ENCODE assay signal across 13 mouse cellular contexts in the genomic region with DNA sequence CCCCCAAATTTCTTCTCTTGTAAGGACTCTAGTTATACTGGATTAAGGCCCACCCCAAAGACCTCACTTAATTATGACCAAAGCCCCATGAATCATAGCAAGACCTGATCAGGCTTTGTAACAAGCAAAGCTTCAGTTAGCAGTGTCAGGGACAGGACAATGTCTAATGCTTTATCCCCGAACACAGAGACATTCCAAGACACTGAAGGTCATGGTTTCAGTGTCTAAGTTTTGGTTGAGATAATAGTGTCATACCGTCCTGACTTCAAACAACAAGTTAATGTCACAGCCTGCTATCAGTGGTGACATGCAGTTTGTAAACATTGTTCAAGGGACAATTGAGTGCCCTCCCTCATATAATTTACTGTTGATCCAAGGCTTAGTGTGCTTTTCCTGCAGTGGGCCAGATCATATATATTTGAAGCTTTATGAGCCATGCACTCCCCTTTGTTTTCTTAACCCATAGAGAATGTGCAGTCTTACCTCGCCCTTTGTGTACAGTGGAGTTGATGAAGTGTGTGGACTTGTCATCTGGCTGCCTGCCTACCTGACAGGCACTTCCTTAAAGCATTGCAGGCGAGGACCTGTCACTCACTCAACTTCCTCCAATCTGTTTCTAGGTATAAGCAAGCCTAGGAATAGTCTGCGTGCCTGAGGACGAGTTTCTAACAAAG.
A peak's percentile ranks its signal among the peaks of the same experiment; 100 is the strongest.
DNase-seq lines count a peak whose midpoint lies in the region; ATAC-seq and TF ChIP-seq lines count a peak whose summit lies in the region.
"Had no signal": no experiment of that assay in that cellular context is flagged by ENCODE, and none has a peak within 500 bp of the region (broad histone marks: within the 10 kb centered on the region; RNA-seq: fewer than 3 reads in every experiment).

No protein-coding gene starts in this region.

- H3K27ac ChIP-seq in heart, embryonic 12.5 days (ENCODE audit: poor library complexity, severe bottlenecking) = peak overlapping the region; percentile 1
- H3K27ac ChIP-seq in midbrain, embryonic 10.5 days (replicated peaks) = 0 out of 2 replicates have a peak overlapping the region, but pooled peaks have one; percentile 38
- no peak overlapping the region for H3K27ac ChIP-seq in midbrain, embryonic 16.5 days (ENCODE audit: low read length)
- H3K27ac ChIP-seq in embryonic fibroblast, embryonic 13.5 days (ENCODE audit: insufficient read depth, low read length) = peak overlapping the region; percentile 43; the same call in 1 of the 2 replicates
- peak overlapping the region; percentile 21; the same call in 1 of the 2 replicates for H3K27ac ChIP-seq in stomach, embryonic 16.5 days (ENCODE audit: low read length)
- H3K27ac ChIP-seq: hindbrain, embryonic 15.5 days; midbrain, embryonic 12.5 days had no signal

- no peak overlapping the region for H3K4me3 ChIP-seq in heart, embryonic 12.5 days
- H3K4me3 ChIP-seq in midbrain, embryonic 10.5 days = no peak overlapping the region
- H3K4me3 ChIP-seq in midbrain, embryonic 16.5 days (ENCODE audit: low read depth, low read length) = no peak overlapping the region
- no peak overlapping the region for H3K4me3 ChIP-seq in embryonic fibroblast, embryonic 13.5 days (ENCODE audit: insufficient read depth, low read length)
- no peak overlapping the region for H3K4me3 ChIP-seq in stomach, embryonic 16.5 days (replicated peaks; ENCODE audit: low read length)
- H3K4me3 ChIP-seq: hindbrain, embryonic 15.5 days; midbrain, embryonic 12.5 days had no signal

- 21% methylated on average over 6 of the region's 6 CpGs for WGBS in heart, embryonic 12.5 days
- WGBS in midbrain, embryonic 10.5 days = 65% methylated on average over 6 of the region's 6 CpGs
- WGBS in midbrain, embryonic 16.5 days = 51% methylated on average over 6 of the region's 6 CpGs
- 31% methylated on average over 6 of the region's 6 CpGs for WGBS in stomach, embryonic 16.5 days

- H3K9me3 ChIP-seq in heart, embryonic 12.5 days (replicated peaks) = no peaks in the 10 kb centered on the region
- H3K9me3 ChIP-seq in midbrain, embryonic 10.5 days (replicated peaks) = no peaks in the 10 kb centered on the region
- H3K9me3 ChIP-seq in midbrain, embryonic 16.5 days (replicated peaks; ENCODE audit: control insufficient read depth, low read length, poor library complexity, severe bottlenecking) = no peaks in the 10 kb centered on the region
- H3K9me3 ChIP-seq in stomach, embryonic 16.5 days (replicated peaks; ENCODE audit: control insufficient read depth, low read length) = no peaks in the 10 kb centered on the region
- H3K9me3 ChIP-seq: hindbrain, embryonic 15.5 days; midbrain, embryonic 12.5 days had no signal

- H3K36me3 ChIP-seq in heart, embryonic 12.5 days = no peaks in the 10 kb centered on the region
- H3K36me3 ChIP-seq in midbrain, embryonic 10.5 days = no peaks in the 10 kb centered on the region
- H3K36me3 ChIP-seq in midbrain, embryonic 16.5 days (ENCODE audit: control insufficient read depth, insufficient read depth, low read length) = no peaks in the 10 kb centered on the region
- no peaks in the 10 kb centered on the region for H3K36me3 ChIP-seq in stomach, embryonic 16.5 days (ENCODE audit: control insufficient read depth, insufficient read depth, low read length)
- H3K36me3 ChIP-seq: hindbrain, embryonic 15.5 days; midbrain, embryonic 12.5 days had no signal

- DNase-seq in heart, postnatal 4 days = no peak
- DNase-seq in midbrain, embryonic 10.5 days (ENCODE audit: low spot score) = no peak
- no peak for DNase-seq in spleen, postnatal 36 days (ENCODE audit: low spot score in 2 of 2)
- DNase-seq in thymus, postnatal 0 days (ENCODE audit: low spot score) = no peak
- DNase-seq: cerebellum, adult 9-11 months; spleen, adult 18-20 months had no signal

- H3K4me2 ChIP-seq in heart, embryonic 12.5 days = peak overlapping the region; percentile 36
- no peak overlapping the region for H3K4me2 ChIP-seq in midbrain, embryonic 16.5 days (ENCODE audit: low read length)
- H3K4me2 ChIP-seq in stomach, embryonic 16.5 days (ENCODE audit: low read depth, low read length) = 0 out of 2 replicates have a peak overlapping the region, but pooled peaks have one; percentile 2
- H3K4me2 ChIP-seq: hindbrain, embryonic 15.5 days; midbrain, embryonic 12.5 days had no signal

- peaks cover 20% of the 10 kb centered on the region for H3K4me1 ChIP-seq in heart, embryonic 12.5 days (replicated peaks)
- H3K4me1 ChIP-seq in midbrain, embryonic 10.5 days = peaks cover 48% of the 10 kb centered on the region
- 0 out of 2 replicates have a peak, but pooled peaks cover 2% of the 10 kb centered on the region for H3K4me1 ChIP-seq in midbrain, embryonic 16.5 days (ENCODE audit: control insufficient read depth, insufficient read depth, low read length)
- H3K4me1 ChIP-seq in embryonic fibroblast, embryonic 13.5 days (ENCODE audit: control insufficient read depth, insufficient read depth, low read length) = peaks cover 6% of the 10 kb centered on the region
- peaks cover 8% of the 10 kb centered on the region for H3K4me1 ChIP-seq in stomach, embryonic 16.5 days (ENCODE audit: control insufficient read depth, insufficient read depth, low read length)

- TF ChIP-seq POLR2A in embryonic fibroblast, embryonic 13.5 days (IDR thresholded peaks at IDR 0.05; ENCODE audit: low read depth, low read length) = no peak

- 0 out of 2 replicates have a peak, but pooled peaks have one; percentile 33 for ATAC-seq in heart, embryonic 12.5 days (ENCODE audit: insufficient number of reproducible peaks, low FRiP score)
- ATAC-seq in midbrain, embryonic 16.5 days = no peak
- peak; percentile 88 for ATAC-seq in stomach, embryonic 16.5 days (ENCODE audit: insufficient read depth, low FRiP score)
- ATAC-seq: CD4-positive, CD25-positive, alpha-beta regulatory T cell, adult 4 months had no signal

- no peaks in the 10 kb centered on the region for H3K27me3 ChIP-seq in heart, embryonic 12.5 days (replicated peaks)
- no peaks in the 10 kb centered on the region for H3K27me3 ChIP-seq in midbrain, embryonic 10.5 days (ENCODE audit: low read depth, poor library complexity, severe bottlenecking)
- no peaks in the 10 kb centered on the region for H3K27me3 ChIP-seq in midbrain, embryonic 16.5 days (ENCODE audit: control insufficient read depth, insufficient read depth, low read depth, low read length)
- H3K27me3 ChIP-seq in stomach, embryonic 16.5 days (ENCODE audit: control insufficient read depth, insufficient read depth, low read length) = no peaks in the 10 kb centered on the region
- H3K27me3 ChIP-seq: hindbrain, embryonic 15.5 days had no signal

- no peak overlapping the region; the same call in 1 of the 2 replicates for H3K9ac ChIP-seq in heart, embryonic 12.5 days
- no peak overlapping the region for H3K9ac ChIP-seq in midbrain, embryonic 16.5 days (ENCODE audit: low read depth, low read length)
- H3K9ac ChIP-seq in stomach, embryonic 16.5 days (ENCODE audit: low read length) = no peak overlapping the region
- H3K9ac ChIP-seq: hindbrain, embryonic 15.5 days; midbrain, embryonic 12.5 days had no signal

- TF ChIP-seq CTCF in embryonic fibroblast, embryonic 13.5 days (IDR thresholded peaks at IDR 0.05; ENCODE audit: borderline replicate concordance, insufficient read depth, low read length) = no peak
